Mouse (Mus musculus): ENCODE measurements around the gene Mrpl43.
"Not testable (repeated sequence)": the region's sequence is repeated elsewhere in the genome, so short reads cannot be mapped to it uniquely, and the experiment has no call there.

Gene Mrpl43

GRCm38 (mm10) chr19:45005957-45006712, at the start of gene Mrpl43:
Mrpl43 (minus strand) TSS chr19:45006442.
- DNase-seq (ENCODE audit: low spot score in 2 of 2): peak; percentile 94 to 96

GRCm38 (mm10) chr19:45054892-45055690, 48.8 kb upstream of the Mrpl43 start:
- no peak for DNase-seq (ENCODE audit: low spot score in 2 of 2)

- no peak for DNase-seq (ENCODE audit: low spot score in 2 of 2)
Measured at GRCm38 (mm10) chr19:45053451-45053850, 47.2 kb upstream of the Mrpl43 start.

- no peak for DNase-seq (ENCODE audit: low spot score in 2 of 2)
Measured at GRCm38 (mm10) chr19:45049523-45049922, 43.3 kb upstream of the Mrpl43 start.

GRCm38 (mm10) chr19:45048644-45049365, 42.6 kb upstream of the Mrpl43 start:
- DNase-seq (ENCODE audit: low spot score in 2 of 2): no peak

- peak; percentile 85 to 91 for DNase-seq (ENCODE audit: low spot score in 2 of 2)
Measured at GRCm38 (mm10) chr19:45047935-45048643, 41.8 kb upstream of the Mrpl43 start.

GRCm38 (mm10) chr19:45047417-45047934, 41.2 kb upstream of the Mrpl43 start, which contains the start of gene Sfxn3:
Sfxn3 (plus strand) TSS chr19:45047503.
- DNase-seq (ENCODE audit: low spot score in 2 of 2): peak; percentile 90 to 91

- peak; percentile 89 to 90 for DNase-seq (ENCODE audit: low spot score in 2 of 2)
Measured at GRCm38 (mm10) chr19:45046523-45047321, 40.5 kb upstream of the Mrpl43 start.

- DNase-seq (ENCODE audit: low spot score in 2 of 2): no peak
Measured at GRCm38 (mm10) chr19:45045651-45046050, 39.4 kb upstream of the Mrpl43 start, which contains the start of gene Pdzd7. Pdzd7 (minus strand) TSS chr19:45045717.

- no peak for DNase-seq (ENCODE audit: low spot score in 2 of 2)
Measured at GRCm38 (mm10) chr19:45045236-45045635, 39.0 kb upstream of the Mrpl43 start.

GRCm38 (mm10) chr19:45044389-45044927, 38.2 kb upstream of the Mrpl43 start:
- no peak for DNase-seq (ENCODE audit: low spot score in 2 of 2)

- DNase-seq (ENCODE audit: low spot score in 2 of 2): no peak
Measured at GRCm38 (mm10) chr19:45040214-45040613, 34.0 kb upstream of the Mrpl43 start.

GRCm38 (mm10) chr19:45038198-45038597, 32.0 kb upstream of the Mrpl43 start:
- DNase-seq (ENCODE audit: low spot score in 2 of 2): not testable (repeated sequence)

GRCm38 (mm10) chr19:45036867-45037266, 30.6 kb upstream of the Mrpl43 start:
- DNase-seq (ENCODE audit: low spot score in 2 of 2): no peak

GRCm38 (mm10) chr19:45032570-45033332, 26.5 kb upstream of the Mrpl43 start:
- DNase-seq (ENCODE audit: low spot score in 2 of 2): no peak

GRCm38 (mm10) chr19:45031780-45032179, 25.5 kb upstream of the Mrpl43 start:
- no peak for DNase-seq (ENCODE audit: low spot score in 2 of 2)

GRCm38 (mm10) chr19:45030746-45031693, 24.8 kb upstream of the Mrpl43 start:
- peak; percentile 63 to 74 for DNase-seq (ENCODE audit: low spot score in 2 of 2)

GRCm38 (mm10) chr19:45030111-45030510, 23.9 kb upstream of the Mrpl43 start:
- no peak for DNase-seq (ENCODE audit: low spot score in 2 of 2)

All from right cerebral cortex, postnatal 36 days (tissue).